Mouse (Mus musculus) myocyte (in vitro differentiated cells): ENCODE data around the gene Rsph14.

ENCODE experiments used
- E2F4 ChIP-seq: IDR thresholded peaks from one replicate; pipeline ENCODE4 v1.6.1; 2011; ENCODE audit warnings: mild to moderate bottlenecking, control low read depth, moderate library complexity; ENCODE audit not compliant: insufficient read depth
- MAX ChIP-seq: IDR thresholded peaks from one replicate; pipeline ENCODE4 v1.6.1; 2011; ENCODE audit warnings: low read depth, mild to moderate bottlenecking, control low read depth
- MYOD1 ChIP-seq, 3 experiments: IDR thresholded peaks; one replicate each; pipeline ENCODE4 v1.6.1; 2011; ENCODE audit warnings: control low read depth in 2 of 3, low read depth in 2 of 3, mild to moderate bottlenecking in 2 of 3, moderate library complexity in 1 of 3; ENCODE audit not compliant: insufficient read length in 2 of 3, control insufficient read depth in 1 of 3
- MYOG ChIP-seq, 3 experiments: IDR thresholded peaks; one replicate each; pipeline ENCODE4 v1.6.1; 2011; ENCODE audit warnings: control low read depth in 2 of 3, low read depth in 2 of 3, mild to moderate bottlenecking in 2 of 3; ENCODE audit not compliant: insufficient read length in 2 of 3, control insufficient read depth in 1 of 3, insufficient read depth in 1 of 3
- POLR2A ChIP-seq: IDR thresholded peaks from one replicate; pipeline ENCODE4 v1.6.1; 2011; ENCODE audit warnings: low read depth, mild to moderate bottlenecking, control low read depth, moderate library complexity; ENCODE audit not compliant: insufficient read length
- POLR2AphosphoS2 ChIP-seq: IDR thresholded peaks from one replicate; pipeline ENCODE4 v1.6.1; 2011; ENCODE audit warnings: low read depth, control low read depth; ENCODE audit not compliant: insufficient read length
- SRF ChIP-seq: IDR thresholded peaks from one replicate; pipeline ENCODE4 v1.6.1; 2011; ENCODE audit warnings: low read depth; ENCODE audit not compliant: control insufficient read depth, insufficient read length
- TCF12 ChIP-seq: IDR thresholded peaks from one replicate; pipeline ENCODE4 v1.6.1; 2011; ENCODE audit warnings: mild to moderate bottlenecking, control low read depth; ENCODE audit not compliant: poor library complexity, insufficient read depth, severe bottlenecking
- USF1 ChIP-seq: IDR thresholded peaks from one replicate; pipeline ENCODE4 v1.6.1; 2011; ENCODE audit warnings: low read depth, mild to moderate bottlenecking, control low read depth, moderate library complexity

GRCm38 (mm10) chr10:75004067-75004466 is 28.3 kb downstream of the Rsph14 start:
- TF ChIP-seq SRF (no peak), USF1 (no peak), POLR2A (no peak), MYOD1 (IDR thresholded peaks at IDR 0.05; ENCODE audit: control insufficient read depth in 1 of 3, insufficient read length in 2 of 3, low read depth in 2 of 3) (no peak), TCF12 (no peak), MAX (no peak), MYOG (IDR thresholded peaks at IDR 0.05; ENCODE audit: control insufficient read depth in 1 of 3, insufficient read depth in 1 of 3, insufficient read length in 2 of 3, low read depth in 2 of 3) (no peak), E2F4 (no peak), POLR2AphosphoS2 (no peak)
